Mouse (Mus musculus) cerebellum, postnatal 14 days (tissue): ENCODE measurements around the gene Alg14.
A peak's percentile ranks its signal among the peaks of the same experiment; 100 is the strongest.

ENCODE experiments used
- DNase-seq, 2 experiments: peaks; one replicate each; pipeline ENCODE4 v3.0.0; 2021; ENCODE audit warnings: mixed read lengths in 2 of 2

The Alg14 gene

GRCm38 (mm10) chr3:121370301-121370700 is 78.7 kb downstream of the Alg14 start:
- no peak for DNase-seq

GRCm38 (mm10) chr3:121370830-121371526 is 79.4 kb downstream of the Alg14 start:
- DNase-seq: no peak

DNA sequence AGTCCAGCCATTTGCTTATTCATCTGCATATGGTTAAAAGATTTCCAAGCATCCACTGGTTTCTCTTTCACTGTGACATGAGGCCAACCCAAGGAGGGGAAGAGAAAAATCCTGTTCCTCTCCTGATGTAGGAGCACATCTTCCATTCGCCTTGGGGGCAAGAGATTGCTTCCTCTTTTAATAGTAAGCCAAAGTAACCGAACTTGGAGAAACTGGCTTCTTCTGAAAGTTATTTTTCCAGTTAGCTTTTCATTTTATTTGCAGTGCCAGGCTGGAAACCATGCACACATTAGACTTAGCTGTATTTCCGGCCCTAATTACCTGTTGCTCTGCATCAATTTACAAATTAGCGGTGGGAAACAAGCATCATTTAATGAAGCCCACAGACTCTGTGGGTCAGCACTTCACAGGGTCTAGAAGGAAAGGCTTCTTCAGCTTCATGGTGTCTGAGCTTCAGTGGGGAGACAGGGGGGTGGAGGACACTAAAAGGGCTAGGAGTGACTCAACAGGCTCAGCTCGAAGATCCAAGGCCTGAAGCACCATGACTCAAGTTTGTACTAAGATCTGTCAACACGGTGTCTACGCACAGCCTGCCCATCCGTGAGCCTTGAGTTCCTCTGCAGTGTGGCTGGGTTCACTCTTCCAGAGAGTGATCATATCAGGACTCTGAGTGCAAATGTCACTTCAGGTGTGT is 80.1 kb downstream of the Alg14 start:
- DNase-seq: no peak

DNA sequence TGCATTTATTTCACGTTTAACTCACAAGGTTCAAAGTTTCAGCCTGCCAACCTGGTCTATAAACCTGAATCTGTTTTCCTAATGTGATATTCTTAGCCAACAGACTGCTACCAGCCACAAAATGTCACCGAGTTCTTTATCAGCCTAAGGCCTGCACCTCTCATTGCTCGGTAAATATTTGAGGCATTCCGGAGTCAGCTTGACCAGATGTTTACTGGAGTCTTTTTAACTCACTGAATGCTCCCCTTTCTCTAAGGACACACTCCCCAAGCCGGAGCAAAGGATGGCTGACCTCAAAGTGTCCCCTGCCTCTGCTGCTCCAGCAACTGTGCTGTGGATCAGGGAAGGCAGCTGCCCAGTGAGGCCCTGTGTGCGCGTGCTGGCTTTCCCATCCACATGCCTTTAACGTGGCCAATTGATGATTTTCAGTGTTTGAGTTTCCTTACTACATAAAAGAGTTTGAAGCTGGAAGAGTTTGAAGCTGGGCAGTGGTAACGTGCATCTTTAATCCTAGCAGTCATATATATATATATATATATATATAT is 82.4 kb downstream of the Alg14 start:
- DNase-seq: no peak

- DNase-seq: no peak
These were observed 84.1 kb downstream of the Alg14 start for GRCm38 (mm10) chr3:121375541-121376129.

GRCm38 (mm10) chr3:121378708-121379612 is 87.4 kb downstream of the Alg14 start:
- DNase-seq: no peak

- peak in 1 of 2 experiments; percentile 15 for DNase-seq
These were observed 88.1 kb downstream of the Alg14 start for GRCm38 (mm10) chr3:121379699-121380098.

DNA sequence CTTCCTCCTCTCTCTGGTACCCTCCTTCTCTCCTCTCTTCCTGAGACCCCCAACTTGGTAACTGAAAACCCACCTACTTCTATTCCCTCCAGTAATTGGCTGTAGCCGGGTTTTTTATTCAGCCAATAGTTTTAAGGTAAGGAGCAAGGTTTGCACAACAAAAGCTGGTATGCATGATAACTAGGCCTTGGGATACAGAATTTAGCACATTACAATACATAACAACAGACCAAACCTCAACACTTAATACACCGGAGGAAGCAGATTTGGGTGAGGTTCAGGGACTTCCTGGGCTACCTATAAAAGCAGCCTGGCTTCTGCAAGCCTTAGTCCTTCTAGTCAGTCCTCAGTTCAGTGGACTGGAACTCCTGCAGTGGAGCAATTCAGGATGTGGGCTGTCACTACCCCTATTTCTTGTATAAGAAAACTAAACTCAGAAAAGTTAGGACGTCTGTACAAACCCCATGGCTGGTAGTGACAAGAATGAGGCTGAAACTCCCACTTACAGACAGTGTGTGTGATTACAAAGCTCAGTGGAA is 96.0 kb downstream of the Alg14 start:
- no peak for DNase-seq

DNA sequence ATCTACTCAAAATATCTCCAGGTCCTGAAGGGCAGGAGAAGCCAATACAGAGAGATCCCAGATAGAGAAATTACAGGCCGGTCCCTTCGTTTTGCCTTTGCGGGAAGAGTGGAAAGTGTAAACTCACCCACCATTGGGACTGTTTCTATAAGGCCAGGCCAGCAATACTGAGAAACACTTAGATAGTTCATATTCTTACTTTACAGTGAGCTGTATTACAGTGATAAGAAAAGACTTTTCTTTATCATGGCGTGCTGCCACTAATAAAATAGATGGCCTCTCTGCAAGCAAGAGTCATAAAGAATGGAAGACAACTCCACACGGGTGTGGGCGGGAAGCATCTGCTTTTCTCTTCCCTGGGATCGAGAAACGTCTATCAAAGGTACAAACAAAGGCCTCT is 97.8 kb downstream of the Alg14 start:
- no peak for DNase-seq

DNA sequence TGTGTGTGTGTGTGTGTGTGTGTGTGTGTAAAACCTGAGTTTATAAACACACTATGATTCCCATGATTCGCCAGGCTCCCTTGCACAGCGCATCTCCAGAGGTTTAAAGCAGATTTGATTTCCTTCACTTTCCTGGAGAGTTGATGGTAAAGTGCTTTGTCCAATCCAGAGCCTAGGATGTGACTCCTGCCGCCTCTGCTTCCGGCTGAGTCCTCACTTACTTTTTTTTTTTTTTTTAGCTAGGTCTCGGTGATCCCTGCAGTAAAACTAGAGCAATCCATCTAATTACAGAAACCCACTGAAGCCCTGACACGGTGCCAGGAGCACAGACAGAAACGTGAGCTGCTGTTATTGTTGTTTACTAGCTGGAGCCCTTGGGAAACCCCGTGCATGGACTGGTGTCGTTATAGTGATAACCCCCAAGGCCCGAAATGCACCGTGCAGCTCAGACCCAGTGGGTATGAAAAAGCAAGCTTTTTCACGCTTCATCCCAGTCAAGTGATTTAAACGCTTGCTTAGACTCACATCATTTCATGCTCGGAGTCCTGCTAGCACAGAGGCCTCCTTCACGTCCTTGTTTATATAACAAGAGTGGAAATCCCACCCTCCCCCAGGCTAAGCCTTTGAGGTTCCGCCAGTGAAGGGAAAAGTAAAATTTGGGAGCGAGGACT is 98.4 kb downstream of the Alg14 start:
- DNase-seq: peak; percentile 34 to 49

DNA sequence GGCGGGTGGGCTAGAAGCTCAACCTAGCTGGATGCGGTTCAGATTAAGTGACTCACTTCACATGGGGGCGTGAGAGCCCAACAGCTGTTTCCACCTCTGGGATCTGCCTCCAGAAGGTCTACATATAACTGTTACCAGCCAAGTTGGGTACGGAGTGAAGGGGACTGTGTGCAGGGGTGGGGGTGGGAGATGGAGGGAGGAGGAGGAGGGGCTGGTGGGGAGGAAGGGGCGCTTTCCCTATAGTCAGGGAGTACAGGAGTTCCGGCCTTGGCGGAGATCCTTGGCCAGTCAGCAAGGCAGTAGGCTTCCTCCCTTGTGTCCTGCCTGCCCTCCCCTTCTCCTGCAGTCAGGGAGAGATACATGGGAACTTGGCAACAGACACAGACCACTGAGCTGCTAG is 99.2 kb downstream of the Alg14 start:
- no peak for DNase-seq

GRCm38 (mm10) chr3:121395588-121396295 is 104.2 kb downstream of the Alg14 start:
- peak in 1 of 2 experiments; percentile 17 for DNase-seq

- no peak for DNase-seq
These were observed 105.0 kb downstream of the Alg14 start for GRCm38 (mm10) chr3:121396561-121396960.

DNA sequence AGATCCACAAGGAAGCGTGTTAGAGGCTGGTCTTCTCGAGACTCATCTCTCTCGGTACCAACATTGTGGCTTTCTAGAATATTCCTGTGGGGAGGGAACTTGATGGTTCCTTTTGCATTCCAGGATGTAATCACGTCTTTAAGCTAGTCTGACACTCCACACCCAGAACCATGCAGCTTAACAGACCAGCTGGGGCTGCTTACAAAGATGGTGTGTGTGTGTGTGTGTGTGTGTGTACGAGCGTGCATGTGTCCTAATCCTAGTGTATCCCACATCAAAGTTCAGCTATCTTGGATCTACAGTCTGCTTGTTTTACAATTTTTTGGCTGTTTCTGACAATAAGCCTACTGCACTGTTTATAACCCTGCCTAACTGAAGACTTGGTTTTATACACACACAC is 105.4 kb downstream of the Alg14 start:
- DNase-seq: no peak

- DNase-seq: no peak
These were observed 109.8 kb downstream of the Alg14 start for GRCm38 (mm10) chr3:121401384-121401783.

GRCm38 (mm10) chr3:121402096-121402495 is 110.5 kb downstream of the Alg14 start:
- DNase-seq: no peak

GRCm38 (mm10) chr3:121403449-121403848 is 111.9 kb downstream of the Alg14 start:
- no peak for DNase-seq

DNA sequence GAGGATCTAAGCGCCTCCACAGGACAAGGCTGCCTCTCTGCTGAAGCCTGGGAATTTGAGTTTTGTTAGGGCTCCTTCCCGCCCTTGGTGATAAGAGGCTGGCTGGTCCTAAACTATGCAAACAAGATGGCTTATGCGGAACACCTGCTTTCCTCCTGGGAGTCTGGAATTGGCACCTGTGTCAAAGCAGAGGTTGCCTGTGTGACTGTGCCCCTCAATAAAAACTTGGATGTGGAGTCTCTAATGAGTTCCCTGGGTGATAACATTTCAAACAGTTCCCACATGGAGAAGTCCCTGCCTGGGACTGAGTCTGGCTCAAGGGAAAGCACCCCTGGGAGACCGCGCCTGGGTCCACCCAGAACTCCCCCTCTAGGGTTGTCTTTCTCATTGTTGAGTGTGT is 113.5 kb downstream of the Alg14 start:
- DNase-seq: no peak

- DNase-seq: no peak
These were observed 115.8 kb downstream of the Alg14 start for GRCm38 (mm10) chr3:121407417-121407816.

GRCm38 (mm10) chr3:121408386-121408785 is 116.8 kb downstream of the Alg14 start:
- no peak for DNase-seq

- no peak for DNase-seq
These were observed 119.9 kb downstream of the Alg14 start for GRCm38 (mm10) chr3:121411450-121411849.
